Mouse (Mus musculus): ENCODE measurements around the gene Hipk3. TPM values are rescaled to one million over a fixed set of nuclear protein-coding genes. Genes with fewer than 3 reads are reported as not detected.

Hipk3 gene
- polyA plus RNA-seq, 1 experiment from 2014 or later, result 48.1 TPM

GRCm38 (mm10) chr2:104382813-104383212, 111.4 kb downstream of the Hipk3 start:
- Histone ChIP-seq H3K9ac (ENCODE audit: low read depth, low read length) (no peak overlapping the region), H3K36me3 (ENCODE audit: control insufficient read depth, insufficient read depth, low read length) (no peaks in the 10 kb centered on the region), H3K27ac (ENCODE audit: low read depth, low read length) (no peak overlapping the region), H3K4me2 (no peak overlapping the region), H3K27me3 (ENCODE audit: control insufficient read depth, insufficient read depth, low read length) (peaks cover 4% of the 10 kb centered on the region), H3K9me3 (replicated peaks; ENCODE audit: control insufficient read depth, low read length) (no peaks in the 10 kb centered on the region), H3K4me1 (ENCODE audit: control insufficient read depth, insufficient read depth, low read length) (no peaks in the 10 kb centered on the region), H3K4me3 (ENCODE audit: low read depth, low read length) (no peak overlapping the region)
- WGBS (ENCODE audit: insufficient replicate concordance), result 81% methylated on average over 6 of the region's 6 CpGs
- no peak for ATAC-seq (replicated peaks; ENCODE audit: insufficient number of reproducible peaks, low FRiP score, low TSS enrichment)

- Histone ChIP-seq H3K27me3 (ENCODE audit: control insufficient read depth, insufficient read depth, low read length) (peaks cover 4% of the 10 kb centered on the region), H3K4me3 (ENCODE audit: low read depth, low read length) (no peak overlapping the region), H3K4me2 (no peak overlapping the region), H3K9me3 (replicated peaks; ENCODE audit: control insufficient read depth, low read length) (no peaks in the 10 kb centered on the region), H3K9ac (ENCODE audit: low read depth, low read length) (no peak overlapping the region), H3K36me3 (ENCODE audit: control insufficient read depth, insufficient read depth, low read length) (no peaks in the 10 kb centered on the region), H3K27ac (ENCODE audit: low read depth, low read length) (no peak overlapping the region), H3K4me1 (ENCODE audit: control insufficient read depth, insufficient read depth, low read length) (no peaks in the 10 kb centered on the region)
- ATAC-seq (replicated peaks; ENCODE audit: insufficient number of reproducible peaks, low FRiP score, low TSS enrichment), result no peak
- 17% methylated on average over 7 of the region's 7 CpGs for WGBS (ENCODE audit: insufficient replicate concordance)
Observed at GRCm38 (mm10) chr2:104379304-104379703, 114.9 kb downstream of the Hipk3 start.

GRCm38 (mm10) chr2:104378791-104379190, 115.5 kb downstream of the Hipk3 start:
- no peak for ATAC-seq (replicated peaks; ENCODE audit: insufficient number of reproducible peaks, low FRiP score, low TSS enrichment)

GRCm38 (mm10) chr2:104377990-104378389, 116.3 kb downstream of the Hipk3 start:
- H3K9ac ChIP-seq (ENCODE audit: low read depth, low read length), result no peak overlapping the region
- H3K4me3 ChIP-seq (ENCODE audit: low read depth, low read length), result no peak overlapping the region
- WGBS (ENCODE audit: insufficient replicate concordance), result 59% methylated on average over 2 of the region's 2 CpGs
- H3K27me3 ChIP-seq (ENCODE audit: control insufficient read depth, insufficient read depth, low read length), result peaks cover 4% of the 10 kb centered on the region
- no peaks in the 10 kb centered on the region for H3K9me3 ChIP-seq (replicated peaks; ENCODE audit: control insufficient read depth, low read length)
- H3K4me2 ChIP-seq, result no peak overlapping the region
- no peak overlapping the region for H3K27ac ChIP-seq (ENCODE audit: low read depth, low read length)
- H3K4me1 ChIP-seq (ENCODE audit: control insufficient read depth, insufficient read depth, low read length), result no peaks in the 10 kb centered on the region
- ATAC-seq (replicated peaks; ENCODE audit: insufficient number of reproducible peaks, low FRiP score, low TSS enrichment), result no peak
- no peaks in the 10 kb centered on the region for H3K36me3 ChIP-seq (ENCODE audit: control insufficient read depth, insufficient read depth, low read length)

More at GRCm38 (mm10) chr2:104378791-104379190, 115.5 kb downstream of the Hipk3 start:
- 6% methylated on average over 3 of the region's 3 CpGs for WGBS (ENCODE audit: insufficient replicate concordance)
- H3K27me3 ChIP-seq (ENCODE audit: control insufficient read depth, insufficient read depth, low read length), result peaks cover 4% of the 10 kb centered on the region
- no peak overlapping the region for H3K27ac ChIP-seq (ENCODE audit: low read depth, low read length)
- H3K36me3 ChIP-seq (ENCODE audit: control insufficient read depth, insufficient read depth, low read length), result no peaks in the 10 kb centered on the region
- no peak overlapping the region for H3K4me3 ChIP-seq (ENCODE audit: low read depth, low read length)
- H3K9me3 ChIP-seq (replicated peaks; ENCODE audit: control insufficient read depth, low read length), result no peaks in the 10 kb centered on the region
- no peak overlapping the region for H3K9ac ChIP-seq (ENCODE audit: low read depth, low read length)
- H3K4me2 ChIP-seq, result no peak overlapping the region
- no peaks in the 10 kb centered on the region for H3K4me1 ChIP-seq (ENCODE audit: control insufficient read depth, insufficient read depth, low read length)

MicroRNAs encoded within 50 kb of the gene (microRNA counts, 519-probe panel; counts per million panel counts)
- microRNA mmu-miR-1902, result 32.2 counts per million

Small RNA genes within 50 kb of the gene (microRNA-seq; reads per million reads assigned to microRNA genes)
- 0.20 reads per million for gene Mir1902 (ENCODE audit: borderline number of aligned reads)

Other genes with a start within 250 kb of the Hipk3 start
- gene D430041D05Rik, start 83.4 kb downstream of the Hipk3 start, polyA plus RNA-seq (2014; fragmentation: Nextera tagmentation; extraction: Ambion mirVana), result 0.30 and 0.34 TPM in 2 replicates
- gene Cstf3, start 96.1 kb upstream of the Hipk3 start, polyA plus RNA-seq (2014; fragmentation: Nextera tagmentation; extraction: Ambion mirVana), result 62.4 and 69.0 TPM in 2 replicates
- 32.5 and 36.0 TPM in 2 replicates for gene Tcp11l1, start 217.7 kb upstream of the Hipk3 start, polyA plus RNA-seq (2014; fragmentation: Nextera tagmentation; extraction: Ambion mirVana)
- not detected in 2 replicates for gene Pin1rt1, start 221.9 kb upstream of the Hipk3 start, polyA plus RNA-seq (2014; fragmentation: Nextera tagmentation; extraction: Ambion mirVana)
- gene Depdc7, start 248.4 kb upstream of the Hipk3 start, polyA plus RNA-seq (2014; fragmentation: Nextera tagmentation; extraction: Ambion mirVana), result 3.0 and 3.6 TPM in 2 replicates

Measured in heart, embryonic 11.5 days (tissue).